Mouse (Mus musculus) ES-Bruce4 (cell line): ENCODE results near the gene Riiad1. TPM values are rescaled to one million over a fixed set of nuclear protein-coding genes. Genes with fewer than 3 reads are reported as not detected.

Source experiments
- H3K27ac ChIP-seq: 2 replicates; pipeline ENCODE4 v1.5.1; 2012; ENCODE audit warnings: low read length, inconsistent platforms; ENCODE audit not compliant: insufficient read depth
- H3K27me3 ChIP-seq: 2 replicates; pipeline ENCODE4 v1.6.1; 2012; ENCODE audit warnings: mild to moderate bottlenecking, low read length, inconsistent platforms; ENCODE audit not compliant: control insufficient read depth, poor library complexity, insufficient read depth, severe bottlenecking
- H3K36me3 ChIP-seq: 2 replicates; pipeline ENCODE4 v1.6.1; 2012; ENCODE audit warnings: inconsistent platforms, mild to moderate bottlenecking, low read length, moderate library complexity; ENCODE audit not compliant: control insufficient read depth, poor library complexity, insufficient read depth, severe bottlenecking
- H3K4me1 ChIP-seq: one replicate; pipeline ENCODE4 v1.8.1; 2011; ENCODE audit warnings: low read length; ENCODE audit not compliant: control insufficient read depth, insufficient read depth
- H3K4me3 ChIP-seq: 2 replicates; pipeline ENCODE4 v1.5.1; 2011; ENCODE audit warnings: low read depth, mild to moderate bottlenecking, low read length
- H3K9ac ChIP-seq: 2 replicates; pipeline ENCODE4 v1.6.1; 2012; ENCODE audit warnings: low read depth, mild to moderate bottlenecking, inconsistent platforms; ENCODE audit not compliant: poor library complexity, severe bottlenecking
- H3K9me3 ChIP-seq: replicated peaks from 2 replicates; pipeline ENCODE4 v1.6.1; 2012; ENCODE audit warnings: mild to moderate bottlenecking, low read length, inconsistent platforms; ENCODE audit not compliant: control insufficient read depth, poor library complexity, insufficient read depth, severe bottlenecking
- CTCF ChIP-seq: IDR thresholded peaks from one replicate; pipeline ENCODE4 v1.8.1; 2011; ENCODE audit warnings: low read depth, low read length
- EP300 ChIP-seq: IDR thresholded peaks from 2 replicates; pipeline ENCODE4 v1.6.1; 2011; ENCODE audit warnings: low read depth, low read length; ENCODE audit not compliant: insufficient read depth
- POLR2A ChIP-seq: IDR thresholded peaks from one replicate; pipeline ENCODE4 v1.8.1; 2011; ENCODE audit warnings: low read length; ENCODE audit not compliant: insufficient read depth
- polyA plus RNA-seq: library from polyadenylated mRNA; stranded (reverse); fragments of >200 nt; gene quantifications from 2 replicates; pipeline ENCODE4 v1.2.4, GENCODE M21; 2011; ENCODE audit warnings: low read depth; ENCODE audit not compliant: missing spikeins, insufficient read depth, insufficient read length

Riiad1 gene
- 2.5 TPM in 1 of 2 replicates, not detected in the other for polyA plus RNA-seq

DNA sequence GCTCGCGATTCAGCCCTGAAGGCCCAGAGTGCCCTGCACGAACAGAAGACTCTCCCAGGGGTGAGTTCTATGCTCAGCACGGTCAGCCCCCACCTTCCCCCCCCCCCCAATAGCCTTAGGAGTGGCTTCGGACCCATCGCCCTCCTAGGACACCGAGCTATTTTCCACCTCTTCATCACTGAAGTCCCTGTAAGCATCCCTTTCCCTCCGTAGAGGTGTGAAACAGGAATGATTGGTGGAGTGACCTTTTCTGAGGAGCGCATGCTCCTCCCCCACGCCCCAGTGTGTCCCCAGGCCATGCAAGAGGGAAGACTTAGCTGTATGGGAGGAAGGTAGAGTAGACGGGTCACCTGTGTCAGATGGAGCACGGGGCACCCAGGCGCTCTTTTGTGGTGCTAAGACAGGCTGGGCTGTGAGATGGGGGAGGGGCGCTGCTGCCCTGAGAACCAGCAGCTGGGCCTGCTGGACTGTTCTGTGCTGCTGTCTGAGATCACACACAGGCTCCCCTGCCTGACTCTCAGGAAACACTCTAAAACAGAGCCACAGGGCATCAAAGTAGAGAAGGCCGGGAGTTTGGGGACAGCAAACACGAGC is at the start of gene Riiad1:
Riiad1 (minus strand) TSS at position 51 of the 594 bp plus-strand sequence.
- H3K27me3 ChIP-seq, result no peaks in the 10 kb centered on the region
- no peak within 1 kb of the TSS for H3K27ac ChIP-seq
- no peak within 1 kb of the TSS for H3K9ac ChIP-seq
- H3K9me3 ChIP-seq, result no peaks in the 10 kb centered on the region
- peak within 1 kb of the TSS; percentile 55 for H3K4me3 ChIP-seq
- TF ChIP-seq EP300, result peak; percentile 71; the same call in 1 of the 2 replicates
- TF ChIP-seq CTCF, result no peak
- TF ChIP-seq POLR2A, result no peak
- H3K4me1 ChIP-seq, result peaks cover 3% of the 10 kb centered on the region
- H3K36me3 ChIP-seq, result no peaks in the 10 kb centered on the region

DNA sequence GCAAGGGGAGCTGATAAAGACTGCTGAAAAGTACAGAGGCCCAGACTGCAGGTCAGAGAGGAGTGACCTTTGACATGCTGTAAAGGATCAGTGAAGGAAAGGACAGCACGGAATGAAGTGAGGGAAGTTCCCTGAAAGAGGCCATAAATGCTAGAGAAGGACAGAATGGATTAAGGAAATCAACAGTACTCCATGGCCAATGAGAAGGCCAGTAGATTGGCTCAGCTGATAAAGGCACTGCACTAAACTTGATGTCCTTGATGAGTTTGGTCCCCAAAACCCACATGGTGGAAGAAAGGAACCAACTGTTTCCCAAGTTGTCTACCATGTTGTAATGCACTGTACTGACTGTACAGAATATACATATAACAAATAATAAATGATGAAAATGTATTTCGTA is 46.6 kb upstream of the Riiad1 start:
- Histone ChIP-seq H3K4me3 (no peak overlapping the region), H3K9ac (no peak overlapping the region), H3K4me1 (no peaks in the 10 kb centered on the region), H3K36me3 (peaks cover 20% of the 10 kb centered on the region), H3K27me3 (no peaks in the 10 kb centered on the region), H3K9me3 (no peaks in the 10 kb centered on the region), H3K27ac (no peak overlapping the region)
- TF ChIP-seq EP300, result no peak
- TF ChIP-seq POLR2A, result no peak
- no peak for TF ChIP-seq CTCF

DNA sequence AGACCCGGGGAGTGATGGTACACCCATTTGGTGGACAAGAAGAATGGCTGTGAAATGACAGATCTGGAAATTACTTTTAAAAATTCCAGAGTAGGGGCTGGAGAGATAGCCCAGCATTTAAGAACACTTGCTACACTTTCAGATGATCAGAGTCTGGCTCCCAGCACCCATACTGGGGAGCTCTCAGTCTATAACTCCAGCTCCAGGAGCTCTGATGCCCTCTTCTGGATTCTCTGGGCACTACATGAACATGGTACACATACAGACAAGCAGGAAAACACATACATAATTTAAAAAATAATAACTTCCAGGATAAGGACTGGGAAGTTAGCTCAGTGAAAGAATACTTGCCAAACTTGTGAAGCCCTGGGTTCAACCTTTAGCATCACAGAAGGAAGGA is 26.5 kb upstream of the Riiad1 start:
- TF ChIP-seq CTCF, result peak; percentile 29
- no peak for TF ChIP-seq POLR2A
- Histone ChIP-seq H3K4me3 (no peak overlapping the region), H3K27me3 (no peaks in the 10 kb centered on the region), H3K36me3 (peaks cover 14% of the 10 kb centered on the region), H3K4me1 (no peaks in the 10 kb centered on the region), H3K27ac (no peak overlapping the region), H3K9me3 (no peaks in the 10 kb centered on the region), H3K9ac (no peak overlapping the region)

DNA sequence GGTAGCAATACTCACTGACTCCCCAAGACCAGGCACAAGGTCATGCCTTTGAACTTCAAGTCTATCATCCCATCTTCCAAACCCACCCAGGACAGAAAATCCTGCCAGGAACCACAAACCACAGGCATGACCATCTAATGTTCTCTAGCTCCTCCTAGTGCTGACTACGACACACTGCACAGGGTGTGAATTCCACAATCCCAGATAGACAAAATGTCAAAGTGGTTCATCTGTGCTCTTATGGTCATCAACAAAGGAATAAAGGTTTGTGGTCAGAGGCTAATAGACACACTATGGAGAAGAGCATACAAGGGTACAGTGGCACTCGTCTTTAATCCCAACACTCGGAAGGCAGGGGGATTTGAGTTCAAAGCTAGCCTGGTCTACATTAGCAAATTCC is 22.1 kb upstream of the Riiad1 start:
- Histone ChIP-seq H3K4me1 (no peaks in the 10 kb centered on the region), H3K27me3 (no peaks in the 10 kb centered on the region), H3K9me3 (no peaks in the 10 kb centered on the region), H3K36me3 (peaks cover 13% of the 10 kb centered on the region), H3K9ac (no peak overlapping the region), H3K27ac (no peak overlapping the region), H3K4me3 (no peak overlapping the region)
- TF ChIP-seq EP300 (no peak), POLR2A (no peak), CTCF (no peak)

DNA sequence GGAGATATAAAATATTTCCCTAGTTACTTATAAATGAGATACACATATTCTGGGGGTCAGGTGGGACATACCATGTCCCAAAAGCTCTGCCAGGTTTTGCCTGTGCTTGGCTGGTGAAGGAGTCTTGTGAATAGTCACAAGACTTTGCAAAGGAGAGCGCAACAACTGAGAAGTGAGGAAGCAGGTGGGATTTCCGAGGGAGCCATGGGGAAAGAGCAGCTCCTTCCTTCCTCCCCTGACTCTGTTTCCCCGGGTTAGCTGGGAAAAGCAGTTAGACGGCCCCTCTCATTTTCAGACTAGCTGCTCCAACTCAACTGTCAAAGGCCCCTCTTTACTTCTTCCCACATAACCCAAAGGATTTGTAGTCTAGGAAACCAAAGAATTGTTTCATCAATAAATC is 17.0 kb upstream of the Riiad1 start:
- Histone ChIP-seq H3K4me3 (no peak overlapping the region), H3K36me3 (peaks cover 10% of the 10 kb centered on the region; the same call in 1 of the 2 replicates), H3K27ac (no peak overlapping the region), H3K27me3 (no peaks in the 10 kb centered on the region), H3K9me3 (no peaks in the 10 kb centered on the region), H3K9ac (no peak overlapping the region), H3K4me1 (no peaks in the 10 kb centered on the region)
- no peak for TF ChIP-seq CTCF
- no peak for TF ChIP-seq POLR2A
- TF ChIP-seq EP300, result no peak

DNA sequence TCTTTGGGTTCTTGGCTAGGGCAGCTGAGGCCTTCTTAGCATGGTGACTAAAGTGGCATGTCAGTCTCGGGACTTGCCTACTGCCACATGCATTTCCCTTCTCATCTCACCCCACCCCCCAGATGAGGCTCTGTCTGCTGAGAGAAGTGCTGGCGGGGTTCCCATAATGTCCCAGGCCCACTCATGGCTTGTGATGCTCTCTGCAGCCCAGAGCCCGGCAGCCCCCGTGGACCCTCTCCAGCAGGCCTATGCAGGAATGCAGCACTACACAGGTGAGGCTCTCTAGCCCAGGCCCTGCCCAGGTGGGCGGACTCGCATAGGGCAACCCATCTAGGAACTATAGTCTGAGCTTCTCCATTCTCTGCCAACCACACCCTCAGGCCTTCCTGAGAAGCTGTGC is 7.4 kb upstream of the Riiad1 start:
- H3K36me3 ChIP-seq, result no peaks in the 10 kb centered on the region
- no peaks in the 10 kb centered on the region for H3K4me1 ChIP-seq

More for the DNA sequence above, 7.4 kb upstream of the Riiad1 start:
- H3K9me3 ChIP-seq, result no peaks in the 10 kb centered on the region
- no peaks in the 10 kb centered on the region for H3K27me3 ChIP-seq
- H3K27ac ChIP-seq, result no peak overlapping the region
- TF ChIP-seq CTCF, result no peak
- TF ChIP-seq EP300, result no peak
- no peak for TF ChIP-seq POLR2A
- no peak overlapping the region for H3K9ac ChIP-seq
- no peak overlapping the region for H3K4me3 ChIP-seq
